Mouse (Mus musculus) lung, postnatal 0 days (tissue): ENCODE measurements around the gene Arvcf.

Experiments used
- CTCF ChIP-seq: IDR thresholded peaks from 2 replicates; pipeline ENCODE4 v1.5.1; 2016; ENCODE audit warnings: antibody characterized with exemption, mild to moderate bottlenecking
- EP300 ChIP-seq: IDR thresholded peaks from 2 replicates; pipeline ENCODE4 v1.6.1; 2016; ENCODE audit warnings: antibody characterized with exemption, mild to moderate bottlenecking, control low read depth

GRCm38 (mm10) chr16:18387704-18388582 is 40.0 kb downstream of the Arvcf start:
- TF ChIP-seq CTCF: no peak
- no peak for TF ChIP-seq EP300
